Mouse (Mus musculus) kidney, embryonic 15.5 days (tissue): Measurements from ENCODE around the gene Cit. TPM values are rescaled to one million over a fixed set of nuclear protein-coding genes. Genes with fewer than 3 reads are reported as not detected.

Experiments
- polyA plus RNA-seq: library from polyadenylated mRNA; unstranded; fragments of >200 nt; fragmentation: Nextera tagmentation; extraction: Ambion mirVana; gene quantifications from 2 replicates; pipeline ENCODE4 v1.2.1, GENCODE M21; 2015

Gene Cit
- polyA plus RNA-seq, 1 experiment from 2014 or later: 39.2 TPM

Other genes starting within 250 kb of the Cit start
- 16.0 and 16.2 TPM in 2 replicates for gene Rab35, start 213.4 kb upstream of the Cit start, polyA plus RNA-seq
- 10.6 and 12.0 TPM in 2 replicates for gene Bicdl1, start 113.7 kb upstream of the Cit start, polyA plus RNA-seq
- 74.6 and 85.1 TPM in 2 replicates for gene Prkab1, start 179.2 kb downstream of the Cit start, polyA plus RNA-seq
- not detected in 2 replicates for gene Tmem233, start 238.0 kb downstream of the Cit start, polyA plus RNA-seq